ENCODE assay signal across 8 mouse cellular contexts in the genomic region with DNA sequence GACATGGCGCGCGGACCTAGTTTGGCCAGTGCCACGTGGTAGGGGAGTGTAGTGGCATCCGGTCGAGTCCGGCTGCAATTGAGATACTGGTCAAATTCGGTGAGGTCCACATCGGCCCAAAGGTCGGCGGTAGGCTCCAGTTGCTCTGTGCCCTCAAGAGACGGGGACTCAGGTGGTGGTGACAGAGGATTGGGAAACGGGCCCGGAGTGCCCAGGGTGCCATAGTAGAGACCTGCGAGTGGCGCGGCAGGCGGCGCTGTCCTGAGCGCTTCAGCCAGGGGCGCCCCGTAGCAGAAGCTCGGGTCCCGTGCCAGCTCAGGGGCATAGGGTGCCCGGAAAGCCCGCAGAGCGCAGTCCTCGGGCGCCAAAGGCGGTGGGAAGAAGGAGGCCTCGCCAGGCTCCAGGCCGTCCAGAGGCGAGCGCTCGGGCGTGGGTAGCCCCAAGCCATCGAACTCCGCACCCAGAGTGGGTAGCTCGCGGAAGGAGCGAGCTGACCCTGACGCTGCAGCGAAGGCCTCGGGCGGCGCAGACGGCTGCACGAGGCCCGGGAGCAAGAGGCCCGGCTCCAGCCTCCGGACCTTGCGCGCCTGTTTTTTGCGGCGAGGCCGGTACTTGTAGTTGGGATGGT. TPM values are rescaled to one million over a fixed set of nuclear protein-coding genes. Genes with fewer than 3 reads are reported as not detected.
A peak's percentile ranks its signal among the peaks of the same experiment; 100 is the strongest.
DNase-seq lines count a peak whose midpoint lies in the region; ATAC-seq lines count a peak whose summit lies in the region.

No protein-coding gene starts in this region.

- H3K4me3 ChIP-seq in forebrain, embryonic 14.5 days (ENCODE audit: low read depth, low read length): peak overlapping the region; percentile 34
- peak overlapping the region; percentile 40 for H3K4me3 ChIP-seq in midbrain, embryonic 12.5 days

- peaks cover 45% of the 10 kb centered on the region for H3K27me3 ChIP-seq in forebrain, embryonic 14.5 days (replicated peaks; ENCODE audit: control insufficient read depth, insufficient read depth, low read length)
- H3K27me3 ChIP-seq in midbrain, embryonic 12.5 days: peaks cover 70% of the 10 kb centered on the region

- WGBS in forebrain, embryonic 14.5 days: 4% methylated on average over 56 of the region's 56 CpGs
- 3% methylated on average over 56 of the region's 56 CpGs for WGBS in midbrain, embryonic 12.5 days

- DNase-seq in kidney, adult 18-20 months: peak; percentile 37
- DNase-seq in kidney, adult 9 months: no peak
- DNase-seq in forebrain, embryonic 14.5 days (ENCODE audit: low spot score): no peak
- DNase-seq in kidney, postnatal 10 days: peak; percentile 53
- DNase-seq in MN1 (ENCODE audit: low spot score): no peak
- DNase-seq in cerebellum, postnatal 14 days: no peak

- ATAC-seq in forebrain, embryonic 14.5 days: no peak
- no peak for ATAC-seq in midbrain, embryonic 12.5 days (ENCODE audit: low FRiP score, low read depth)
- no peak for ATAC-seq in CD4-positive, CD25-positive, alpha-beta regulatory T cell, adult 4 months

- no peak overlapping the region for H3K9ac ChIP-seq in forebrain, embryonic 14.5 days (ENCODE audit: low read length)
- peak overlapping the region; percentile 25; the same call in 1 of the 2 replicates for H3K9ac ChIP-seq in midbrain, embryonic 12.5 days (replicated peaks)

- peaks cover 10% of the 10 kb centered on the region; the same call in 1 of the 2 replicates for H3K4me1 ChIP-seq in forebrain, embryonic 14.5 days (ENCODE audit: control insufficient read depth, insufficient read depth, low read length)
- H3K4me1 ChIP-seq in midbrain, embryonic 12.5 days: peaks cover 26% of the 10 kb centered on the region

- no peaks in the 10 kb centered on the region for H3K36me3 ChIP-seq in forebrain, embryonic 14.5 days (ENCODE audit: control insufficient read depth, insufficient read depth, low read length)
- no peaks in the 10 kb centered on the region for H3K36me3 ChIP-seq in midbrain, embryonic 12.5 days

- H3K27ac ChIP-seq in forebrain, embryonic 14.5 days (ENCODE audit: low read depth, low read length): 0 out of 2 replicates have a peak overlapping the region, but pooled peaks have one; percentile 9
- H3K27ac ChIP-seq in midbrain, embryonic 12.5 days (replicated peaks): no peak overlapping the region

- H3K9me3 ChIP-seq in forebrain, embryonic 14.5 days (replicated peaks; ENCODE audit: control insufficient read depth, low read length): no peaks in the 10 kb centered on the region
- no peaks in the 10 kb centered on the region for H3K9me3 ChIP-seq in midbrain, embryonic 12.5 days

- H3K4me2 ChIP-seq in forebrain, embryonic 14.5 days (ENCODE audit: low read length): peak overlapping the region; percentile 52
- H3K4me2 ChIP-seq in midbrain, embryonic 12.5 days (replicated peaks): peak overlapping the region; percentile 51

RNA-seq across cellular contexts. Expression of gene Sox18, which starts 1.0 kb away (rescaled TPM):
- polyA plus RNA-seq in forebrain, embryonic 14.5 days (2014; fragmentation: Nextera tagmentation; extraction: Ambion mirVana): 12.5 and 15.1 TPM in 2 replicates
- 15.4 and 19.3 TPM in 2 replicates for polyA plus RNA-seq in midbrain, embryonic 12.5 days (2016; fragmentation: Nextera tagmentation; extraction: Ambion mirVana)
- not detected for polyA plus RNA-seq in CD4-positive, CD25-positive, alpha-beta regulatory T cell, adult 4 months (2017; shearing (Covaris generic))

RNA-seq across cellular contexts. Expression of gene Tcea2, which starts 9.7 kb away (rescaled TPM):
- 42.0 and 44.3 TPM in 2 replicates for polyA plus RNA-seq in forebrain, embryonic 14.5 days (2014; fragmentation: Nextera tagmentation; extraction: Ambion mirVana)
- polyA plus RNA-seq in midbrain, embryonic 12.5 days (2016; fragmentation: Nextera tagmentation; extraction: Ambion mirVana): 21.1 and 23.3 TPM in 2 replicates
- 10 to 100 TPM; 14.3 to 16.0 TPM for polyA plus RNA-seq in CD4-positive, CD25-positive, alpha-beta regulatory T cell, adult 4 months (2017; shearing (Covaris generic))

RNA-seq across cellular contexts. Expression of gene Gm29797, which starts 13.6 kb away (rescaled TPM):
- not detected in 2 replicates for polyA plus RNA-seq in forebrain, embryonic 14.5 days (2014; fragmentation: Nextera tagmentation; extraction: Ambion mirVana)
- not detected in 2 replicates for polyA plus RNA-seq in midbrain, embryonic 12.5 days (2016; fragmentation: Nextera tagmentation; extraction: Ambion mirVana)
- polyA plus RNA-seq in CD4-positive, CD25-positive, alpha-beta regulatory T cell, adult 4 months (2017; shearing (Covaris generic)): not detected

RNA-seq across cellular contexts. Expression of gene Rgs19, which starts 23.4 kb away (rescaled TPM):
- 60.3 and 63.6 TPM in 2 replicates for polyA plus RNA-seq in forebrain, embryonic 14.5 days (2014; fragmentation: Nextera tagmentation; extraction: Ambion mirVana)
- polyA plus RNA-seq in midbrain, embryonic 12.5 days (2016; fragmentation: Nextera tagmentation; extraction: Ambion mirVana): 44.9 and 45.3 TPM in 2 replicates
- 100 to 1,000 TPM; 174 to 198 TPM for polyA plus RNA-seq in CD4-positive, CD25-positive, alpha-beta regulatory T cell, adult 4 months (2017; shearing (Covaris generic))

RNA-seq across cellular contexts. Expression of gene Lkaaear1, which starts 27.8 kb away (rescaled TPM):
- not detected in 2 replicates for polyA plus RNA-seq in forebrain, embryonic 14.5 days (2014; fragmentation: Nextera tagmentation; extraction: Ambion mirVana)
- not detected in 2 replicates for polyA plus RNA-seq in midbrain, embryonic 12.5 days (2016; fragmentation: Nextera tagmentation; extraction: Ambion mirVana)
- not detected for polyA plus RNA-seq in CD4-positive, CD25-positive, alpha-beta regulatory T cell, adult 4 months (2017; shearing (Covaris generic))

Comparison
In these comparisons a context has a peak if more than half of its experiments do, and no peak if none do; other contexts are left out.
1. DNase-seq: peak in kidney, adult 18-20 months (single experiment) and kidney, postnatal 10 days (single experiment); none in kidney, adult 9 months (single experiment), forebrain, embryonic 14.5 days (single experiment), MN1 (single experiment) and cerebellum, postnatal 14 days (0 of 2).
2. RNA of gene Sox18, which starts 1.0 kb away (polyA plus RNA-seq): 15.4 to 19.3 TPM in midbrain, embryonic 12.5 days and 12.5 to 15.1 TPM in forebrain, embryonic 14.5 days; not detected in CD4-positive, CD25-positive, alpha-beta regulatory T cell, adult 4 months; every median in the first group is over 10 times any median in the second.